Mouse (Mus musculus) stomach, postnatal 0 days (tissue): ENCODE measurements at regions not wholly inside any gene's neighbourhood (a gene's known extent, or its start where the extent isn't known, plus 50 kb on each side); places are given as distances from the start of the nearest gene placed in this dataset.

Experiments used
- ATAC-seq: fragments of 200-750 bp; cut with Nextera tagmentation; 2 replicates; pipeline ENCODE4 v1.8.0; 2017; ENCODE audit not compliant: low FRiP score, low TSS enrichment
- DNase-seq: peaks from one replicate; pipeline ENCODE4 v3.0.0-alpha.2; 2016; ENCODE audit warnings: low spot score
- H3K27ac ChIP-seq: fragments of 300-500 bp; sonication (generic); replicated peaks from 2 replicates; pipeline ENCODE4 v1.5.1; 2014; ENCODE audit warnings: mild to moderate bottlenecking, control low read depth
- H3K27me3 ChIP-seq: fragments of 300-500 bp; sonication (generic); 2 replicates; pipeline ENCODE4 v1.6.1; 2014; ENCODE audit warnings: low read length; ENCODE audit not compliant: control insufficient read depth, insufficient read depth
- H3K36me3 ChIP-seq: fragments of 300-500 bp; sonication (generic); 2 replicates; pipeline ENCODE4 v1.6.1; 2014; ENCODE audit warnings: low read length, mixed read lengths; ENCODE audit not compliant: control insufficient read depth, insufficient read depth
- H3K4me1 ChIP-seq: fragments of 300-500 bp; sonication (generic); replicated peaks from 2 replicates; pipeline ENCODE4 v1.6.1; 2014; ENCODE audit warnings: antibody characterized with exemption; ENCODE audit not compliant: control insufficient read depth, insufficient read depth
- H3K4me2 ChIP-seq: fragments of 300-500 bp; sonication (generic); replicated peaks from 2 replicates; pipeline ENCODE4 v1.6.1; 2014; ENCODE audit warnings: low read depth, mild to moderate bottlenecking, control low read depth, moderate library complexity
- H3K4me3 ChIP-seq: fragments of 300-500 bp; sonication (generic); 2 replicates; pipeline ENCODE4 v1.5.1; 2014; ENCODE audit warnings: low read depth, low read length, control low read depth
- H3K9ac ChIP-seq: fragments of 300-500 bp; sonication (generic); 2 replicates; pipeline ENCODE4 v1.6.1; 2014; ENCODE audit warnings: mild to moderate bottlenecking, low read length, control low read depth, mixed read lengths
- H3K9me3 ChIP-seq: fragments of 300-500 bp; sonication (generic); 2 replicates; pipeline ENCODE4 v1.6.1; 2016; ENCODE audit warnings: low read length; ENCODE audit not compliant: control insufficient read depth
- CTCF ChIP-seq: IDR thresholded peaks from 2 replicates; pipeline ENCODE4 v1.5.1; 2016; ENCODE audit warnings: antibody characterized with exemption, low read depth, mild to moderate bottlenecking, moderate library complexity
- EP300 ChIP-seq: optimal IDR thresholded peaks from 2 replicates; pipeline ENCODE3; 2016; ENCODE audit warnings: antibody characterized with exemption
- WGBS: fragments of 180-500 bp; shearing (Covaris S2); extraction: QIAGEN DNeasy Blood & Tissue Kit; methylation state at CpG from one replicate; pipeline ENCODE4 v1.1.7; 2014; 5-methylcytosine and 5-hydroxymethylcytosine counted together

GRCm38 (mm10) chr5:43444582-43445214, 70.6 kb upstream of the C1qtnf7 start:
- DNase-seq = no peak
- TF ChIP-seq CTCF (no peak), EP300 (no peak)
- 52% methylated on average over 3 of the region's 3 CpGs for WGBS

GRCm38 (mm10) chr5:43445620-43446019, 69.7 kb upstream of the C1qtnf7 start:
- H3K27me3 ChIP-seq = no peaks in the 10 kb centered on the region

More at GRCm38 (mm10) chr5:43444582-43445214, 70.6 kb upstream of the C1qtnf7 start:
- no peak for ATAC-seq
- H3K9ac ChIP-seq = no peak overlapping the region
- H3K27me3 ChIP-seq = no peaks in the 10 kb centered on the region
- H3K36me3 ChIP-seq = no peaks in the 10 kb centered on the region
- H3K9me3 ChIP-seq = no peaks in the 10 kb centered on the region
- no peak overlapping the region for H3K27ac ChIP-seq
- no peak overlapping the region for H3K4me2 ChIP-seq
- H3K4me1 ChIP-seq = no peaks in the 10 kb centered on the region
- no peak overlapping the region for H3K4me3 ChIP-seq

GRCm38 (mm10) chr5:43446295-43446694, 69.0 kb upstream of the C1qtnf7 start:
- no peaks in the 10 kb centered on the region for H3K4me1 ChIP-seq
- TF ChIP-seq CTCF (no peak), EP300 (no peak)
- ATAC-seq = no peak
- no peaks in the 10 kb centered on the region for H3K27me3 ChIP-seq
- no peak overlapping the region for H3K27ac ChIP-seq
- H3K36me3 ChIP-seq = no peaks in the 10 kb centered on the region
- DNase-seq = no peak
- H3K4me2 ChIP-seq = no peak overlapping the region
- no peak overlapping the region for H3K9ac ChIP-seq
- H3K9me3 ChIP-seq = no peaks in the 10 kb centered on the region
- no peak overlapping the region for H3K4me3 ChIP-seq

More at GRCm38 (mm10) chr5:43445620-43446019, 69.7 kb upstream of the C1qtnf7 start:
- no peak overlapping the region for H3K4me2 ChIP-seq
- no peak overlapping the region for H3K9ac ChIP-seq
- no peaks in the 10 kb centered on the region for H3K36me3 ChIP-seq
- H3K4me1 ChIP-seq = no peaks in the 10 kb centered on the region
- TF ChIP-seq EP300 (no peak), CTCF (peak; percentile 38)
- no peak for DNase-seq
- H3K27ac ChIP-seq = no peak overlapping the region
- no peak overlapping the region for H3K4me3 ChIP-seq
- H3K9me3 ChIP-seq = no peaks in the 10 kb centered on the region
- ATAC-seq = no peak

GRCm38 (mm10) chr5:43456018-43456417, 59.3 kb upstream of the C1qtnf7 start:
- Histone ChIP-seq H3K4me3 (no peak overlapping the region), H3K9me3 (no peaks in the 10 kb centered on the region), H3K4me1 (no peaks in the 10 kb centered on the region), H3K9ac (no peak overlapping the region), H3K27ac (no peak overlapping the region), H3K27me3 (no peaks in the 10 kb centered on the region), H3K4me2 (no peak overlapping the region), H3K36me3 (no peaks in the 10 kb centered on the region)
- no peak for TF ChIP-seq CTCF
- TF ChIP-seq EP300 = no peak
- 46% methylated on average over 3 of the region's 3 CpGs for WGBS
- DNase-seq (peak; percentile 16), ATAC-seq (peak; percentile 53; the same call in 1 of the 2 replicates)

- ATAC-seq = no peak
These were observed 57.6 kb upstream of the C1qtnf7 start for GRCm38 (mm10) chr5:43457725-43458124.

GRCm38 (mm10) chr5:43461987-43462715, 53.2 kb upstream of the C1qtnf7 start:
- no peak for ATAC-seq
- TF ChIP-seq CTCF = no peak
- TF ChIP-seq EP300 = no peak
- Histone ChIP-seq H3K4me1 (no peaks in the 10 kb centered on the region), H3K36me3 (no peaks in the 10 kb centered on the region), H3K4me2 (no peak overlapping the region), H3K4me3 (no peak overlapping the region), H3K9me3 (no peaks in the 10 kb centered on the region), H3K27me3 (no peaks in the 10 kb centered on the region), H3K27ac (no peak overlapping the region), H3K9ac (no peak overlapping the region)
- DNase-seq = no peak
- 59% methylated on average over 1 of the region's 1 CpGs for WGBS

More at GRCm38 (mm10) chr5:43457725-43458124, 57.6 kb upstream of the C1qtnf7 start:
- TF ChIP-seq EP300 = no peak
- TF ChIP-seq CTCF = no peak
- Histone ChIP-seq H3K9ac (no peak overlapping the region), H3K4me3 (no peak overlapping the region), H3K4me1 (no peaks in the 10 kb centered on the region), H3K4me2 (no peak overlapping the region), H3K9me3 (no peaks in the 10 kb centered on the region), H3K36me3 (no peaks in the 10 kb centered on the region), H3K27ac (no peak overlapping the region), H3K27me3 (no peaks in the 10 kb centered on the region)
- DNase-seq = no peak
- 74% methylated on average over 7 of the region's 7 CpGs for WGBS
